Mouse (Mus musculus) gastrocnemius, adult 2 months (tissue): ENCODE results near the gene Gm10217. TPM values are rescaled to one million over a fixed set of nuclear protein-coding genes. Genes with fewer than 3 reads are reported as not detected.

Experiments used
- DNase-seq: peaks from one replicate; pipeline ENCODE4 v3.0.0; 2022
- H3K27ac ChIP-seq: fragments of 200-600 bp; 2 replicates; pipeline ENCODE4 v1.8.1; 2022; ENCODE audit warnings: mild to moderate bottlenecking
- H3K4me3 ChIP-seq: fragments of 200-600 bp; 2 replicates; pipeline ENCODE4 v1.8.1; 2022; ENCODE audit warnings: mild to moderate bottlenecking, moderate library complexity
- CTCF ChIP-seq: fragments of 200-600 bp; IDR thresholded peaks from 2 replicates; pipeline ENCODE4 v1.8.1; 2022; ENCODE audit warnings: antibody characterized with exemption, mild to moderate bottlenecking, moderate library complexity
- intact Hi-C: fragments of 180-260 bp; cut with DNase I; formaldehyde crosslinking; loops from one replicate; pipeline ENCODE4 v1.15.1; 2025
- long read RNA-seq, 2 experiments: library from polyadenylated mRNA; stranded (forward); transcript quantifications; one replicate each; pipeline ENCODE4 v2.0.0; 2021
- total RNA-seq, 2 experiments: library from RNA; stranded (reverse); gene quantifications; 2 replicates each; pipeline ENCODE4 v1.2.3; 2021

Gene Gm10217
- not detected for total RNA-seq
- long read RNA-seq, experiment 1: 0 reads
- long read RNA-seq, experiment 2: 0 reads

- intact Hi-C loops: no loop called here
- DNase-seq: no peak
- no peak within 1 kb of the TSS for H3K4me3 ChIP-seq
- no peak for TF ChIP-seq CTCF
- H3K27ac ChIP-seq: no peak within 1 kb of the TSS
These were observed at the start of gene Gm10217 for GRCm38 (mm10) chr8:9863951-9864350. Gene Gm10217 (plus strand): TSS chr8:9864251.

DNA sequence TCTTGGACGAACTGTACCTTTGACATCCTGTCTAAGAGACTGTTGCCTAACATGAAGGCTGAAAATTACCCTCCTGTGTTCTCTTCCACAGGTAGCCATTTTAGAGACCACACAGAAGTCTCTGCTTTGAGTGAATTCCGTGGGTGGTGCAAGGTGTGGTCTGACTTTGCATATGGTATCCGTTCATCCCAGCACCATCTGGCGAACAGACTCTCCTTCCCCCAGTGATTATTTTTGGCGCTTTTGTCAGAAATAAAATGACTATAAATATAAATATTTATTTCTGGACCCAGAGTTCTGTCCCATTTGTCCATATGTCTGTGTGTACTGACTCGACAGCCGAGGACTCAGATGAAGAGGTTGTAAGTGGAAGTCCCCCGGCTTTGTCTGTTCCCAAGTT, 39.3 kb upstream of the Gm10217 start:
- no peak for DNase-seq
- no peak for TF ChIP-seq CTCF
- Histone ChIP-seq H3K4me3 (no peak overlapping the region), H3K27ac (no peak overlapping the region)
- intact Hi-C loops: no loop called here

GRCm38 (mm10) chr8:9840257-9840656, 23.8 kb upstream of the Gm10217 start:
- Histone ChIP-seq H3K4me3 (no peak overlapping the region), H3K27ac (no peak overlapping the region)
- TF ChIP-seq CTCF: no peak
- DNase-seq: no peak
- intact Hi-C loops: no loop called here

DNA sequence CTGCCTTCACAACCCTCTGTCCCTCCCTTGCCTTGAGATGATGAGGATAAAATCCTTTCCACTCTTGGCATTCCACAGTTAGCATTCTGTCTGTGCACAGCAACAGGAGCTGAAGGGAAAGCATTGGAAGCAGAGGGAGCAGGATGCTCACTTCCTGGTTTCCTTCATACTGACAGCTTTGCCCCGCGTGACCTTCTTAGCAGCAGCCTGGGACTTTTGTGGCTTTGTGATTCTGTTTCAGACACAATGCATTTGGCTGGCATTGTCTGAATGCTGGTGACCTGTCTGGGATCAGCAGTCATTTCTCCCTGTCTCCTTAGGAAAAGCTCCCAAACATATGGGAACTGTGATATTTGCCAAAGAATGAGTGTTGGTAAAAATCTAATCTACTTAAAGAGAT, 4.8 kb upstream of the Gm10217 start:
- H3K27ac ChIP-seq: no peak overlapping the region
- intact Hi-C loops: no loop called here
- no peak overlapping the region for H3K4me3 ChIP-seq
- no peak for TF ChIP-seq CTCF
- no peak for DNase-seq

DNA sequence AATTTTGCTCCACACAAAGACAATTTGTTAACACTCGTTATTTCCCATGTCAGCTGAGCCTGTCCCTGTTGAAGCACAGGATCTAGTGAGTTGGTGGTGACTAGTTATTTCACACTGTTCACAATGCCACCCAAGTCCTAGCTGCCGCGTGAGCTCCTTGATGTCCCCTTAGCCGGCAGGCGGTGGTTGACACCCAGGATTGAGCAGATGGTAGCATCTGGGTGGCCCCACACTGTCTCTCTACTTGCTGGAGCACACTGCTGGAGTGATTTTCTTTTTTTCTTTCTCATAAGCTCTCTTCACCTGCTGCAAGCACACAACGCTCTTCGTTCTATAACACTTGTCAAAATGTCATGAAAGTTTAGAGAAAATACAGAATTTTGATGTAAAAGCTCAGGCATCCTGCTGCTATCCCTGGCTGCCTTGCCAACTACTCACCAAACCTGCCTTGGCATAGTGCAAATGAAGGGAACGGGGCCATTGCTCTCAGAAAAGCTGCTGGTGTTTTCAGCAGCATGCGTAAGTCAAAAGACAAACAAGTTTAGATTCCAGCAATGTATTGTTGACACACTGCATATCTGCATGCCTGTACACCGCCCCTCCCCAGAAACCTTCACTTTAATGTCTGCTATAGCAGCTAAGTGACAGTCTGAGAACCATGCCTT, 3.4 kb upstream of the Gm10217 start:
- DNase-seq: no peak
- intact Hi-C loops: no loop called here
- Histone ChIP-seq H3K27ac (no peak overlapping the region), H3K4me3 (no peak overlapping the region)
- TF ChIP-seq CTCF: no peak

- H3K4me3 ChIP-seq: no peak overlapping the region
- no peak overlapping the region for H3K27ac ChIP-seq
- intact Hi-C loops: no loop called here
- TF ChIP-seq CTCF: no peak
- no peak for DNase-seq
These were observed 1.1 kb downstream of the Gm10217 start for GRCm38 (mm10) chr8:9865150-9865549.

DNA sequence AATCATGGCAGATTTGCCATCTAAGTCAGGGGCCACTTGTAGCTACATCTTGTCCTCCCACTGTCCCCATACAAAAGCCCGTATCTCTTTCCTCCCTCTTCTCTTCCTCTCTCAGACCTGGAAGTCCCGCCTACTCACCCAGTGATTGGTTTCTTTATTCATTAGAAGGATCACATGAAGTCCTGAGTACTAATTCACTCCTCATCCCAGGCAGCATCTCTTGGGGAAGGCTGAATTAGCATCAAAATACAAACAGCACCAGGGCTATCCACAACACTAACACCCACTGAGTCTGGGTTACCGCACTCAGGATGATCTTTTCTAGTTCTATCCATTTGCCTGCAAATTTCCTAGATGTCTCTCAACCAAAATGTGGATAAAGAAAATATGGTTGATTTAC, 4.0 kb downstream of the Gm10217 start:
- Histone ChIP-seq H3K27ac (no peak overlapping the region), H3K4me3 (no peak overlapping the region)
- DNase-seq: no peak
- no peak for TF ChIP-seq CTCF
- intact Hi-C loops: no loop called here

DNA sequence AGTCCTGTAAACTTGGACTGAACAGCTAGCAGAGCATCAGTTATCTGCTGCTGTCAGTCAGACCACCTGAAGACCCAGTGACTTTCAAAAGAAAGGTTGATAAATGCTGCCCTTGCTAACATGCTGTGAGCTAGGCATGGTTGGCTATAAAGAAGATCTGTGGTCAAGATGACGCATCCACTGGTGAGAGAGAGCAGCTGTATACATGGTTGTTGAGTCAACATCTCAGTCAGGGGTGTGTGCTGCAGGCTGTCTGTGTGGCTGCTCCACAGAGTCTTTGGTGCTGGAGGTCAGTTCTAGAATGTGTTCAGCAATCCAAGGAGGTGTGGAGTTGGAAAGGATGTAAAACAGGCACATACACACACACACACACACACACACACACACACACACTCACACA, 12.2 kb downstream of the Gm10217 start:
- no peak for DNase-seq
- Histone ChIP-seq H3K27ac (no peak overlapping the region), H3K4me3 (no peak overlapping the region)
- no peak for TF ChIP-seq CTCF
- intact Hi-C loops: no loop called here

DNA sequence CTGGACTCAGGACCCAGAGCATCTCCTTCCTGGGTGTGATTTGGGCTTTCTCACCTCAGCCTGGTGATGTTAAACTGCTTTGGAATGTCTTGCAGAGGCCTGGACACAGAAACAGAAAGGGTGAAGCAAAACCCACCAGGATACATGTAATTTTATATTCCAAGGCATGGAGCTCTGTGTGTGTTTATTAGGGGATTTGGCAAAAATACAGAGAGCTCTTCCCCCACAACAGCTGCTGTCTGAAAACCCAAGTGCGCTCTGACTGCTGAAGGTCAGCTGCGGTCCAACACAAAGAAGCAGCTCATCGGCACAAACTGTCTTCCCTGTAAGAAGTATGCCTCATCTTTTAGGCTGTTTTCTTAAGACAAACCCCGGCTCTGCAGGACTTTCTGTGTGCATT, 15.9 kb downstream of the Gm10217 start:
- no peak for DNase-seq
- H3K4me3 ChIP-seq: no peak overlapping the region
- no peak overlapping the region for H3K27ac ChIP-seq
- intact Hi-C loops: no loop called here
- TF ChIP-seq CTCF: no peak

- Histone ChIP-seq H3K4me3 (no peak overlapping the region), H3K27ac (no peak overlapping the region)
- no peak for DNase-seq
- TF ChIP-seq CTCF: no peak
- intact Hi-C loops: no loop called here
These were observed 22.7 kb downstream of the Gm10217 start for GRCm38 (mm10) chr8:9886714-9887113.

GRCm38 (mm10) chr8:9899199-9899598, 35.1 kb downstream of the Gm10217 start:
- Histone ChIP-seq H3K4me3 (no peak overlapping the region), H3K27ac (no peak overlapping the region)
- TF ChIP-seq CTCF: no peak
- intact Hi-C loops: no loop called here
- no peak for DNase-seq

DNA sequence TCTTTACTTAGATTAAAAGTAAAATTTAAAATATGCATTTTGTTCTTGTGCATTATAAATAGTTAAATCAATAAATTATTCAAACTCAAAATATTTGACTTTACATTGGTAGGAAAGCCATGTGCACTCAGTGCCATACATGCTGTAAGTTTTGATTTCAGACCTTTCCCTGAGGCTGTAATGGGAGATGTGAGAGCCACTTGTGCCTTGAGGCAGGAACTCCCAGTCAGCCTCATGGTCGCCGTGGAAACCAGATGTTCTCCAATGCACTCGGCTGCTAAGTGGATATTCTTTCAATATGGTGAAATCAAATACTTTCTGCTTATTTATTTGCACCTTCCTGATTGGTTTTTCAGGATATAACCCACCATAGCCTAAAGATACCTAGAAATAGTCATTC, 35.6 kb downstream of the Gm10217 start:
- intact Hi-C loops: no loop called here
- Histone ChIP-seq H3K4me3 (no peak overlapping the region), H3K27ac (no peak overlapping the region)
- DNase-seq: no peak
- TF ChIP-seq CTCF: no peak

Other genes with a start within 250 kb of the Gm10217 start
- under 1 TPM in 1 of 2 experiments, not detected in 1; 0.08 TPM for gene Fam155a, start 93.1 kb upstream of the Gm10217 start, total RNA-seq
- gene Lig4, start 113.4 kb downstream of the Gm10217 start, total RNA-seq: 1 to 10 TPM; 3.7 to 5.3 TPM
- 1 to 10 TPM; 6.9 to 8.2 TPM for gene Abhd13, start 113.5 kb downstream of the Gm10217 start, total RNA-seq
- gene Tnfsf13b, start 142.2 kb downstream of the Gm10217 start, total RNA-seq: 1 to 10 TPM in 1 of 2 experiments, under 1 TPM in 1; 0.67 to 1.0 TPM